ENCODE assay signal across 20 mouse cellular contexts in the genomic region with DNA sequence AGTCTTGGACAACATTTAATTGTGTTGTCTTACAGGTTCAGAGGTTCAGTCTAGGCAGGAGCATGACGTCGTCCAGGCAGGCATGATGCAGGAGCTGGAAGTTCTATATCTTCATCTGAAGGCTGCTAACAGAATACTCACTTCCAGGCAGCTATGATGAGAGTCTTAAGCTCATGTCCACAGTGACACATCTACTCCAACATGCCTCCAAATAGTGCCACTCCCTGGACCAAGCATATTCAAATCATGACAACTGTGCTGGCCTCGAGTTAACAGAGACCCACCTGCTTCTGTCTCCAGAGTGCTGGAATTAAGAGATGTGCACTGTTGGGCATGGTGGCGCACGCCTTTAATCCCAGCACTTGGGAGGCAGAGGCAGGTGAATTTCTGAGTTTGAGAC. TPM values are rescaled to one million over a fixed set of nuclear protein-coding genes. Genes with fewer than 3 reads are reported as not detected.
DNase-seq lines count a peak whose midpoint lies in the region; TF ChIP-seq lines count a peak whose summit lies in the region.
"Had no signal": no experiment of that assay in that cellular context is flagged by ENCODE, and none has a peak within 500 bp of the region (broad histone marks: within the 10 kb centered on the region; RNA-seq: fewer than 3 reads in every experiment).

No protein-coding gene starts in this region.

- TF ChIP-seq CTCF in layer of hippocampus, adult 2 months (conservative IDR thresholded peaks at IDR 0.05), result no peak

- no peaks in the 10 kb centered on the region for H3K36me3 ChIP-seq in ES-E14 (ENCODE audit: control insufficient read depth, insufficient read depth, low read length, poor library complexity, severe bottlenecking)
- H3K36me3 ChIP-seq: embryonic facial prominence, embryonic 13.5 days; embryonic facial prominence, embryonic 15.5 days; forebrain, embryonic 10.5 days; forebrain, embryonic 12.5 days had no signal

- no peaks in the 10 kb centered on the region for H3K9me3 ChIP-seq in ES-E14 (ENCODE audit: control insufficient read depth, insufficient read depth, low read depth, low read length)
- H3K9me3 ChIP-seq: embryonic facial prominence, embryonic 15.5 days had no signal

- H3K4me1 ChIP-seq in ES-E14 (ENCODE audit: control insufficient read depth in 2 of 2, insufficient read depth in 2 of 2, low read length in 2 of 2, poor library complexity in 1 of 2), result peaks cover 2 to 4% of the 10 kb centered on the region in 2 experiments; a peak in 2 of 4 replicates
- H3K4me1 ChIP-seq: embryonic facial prominence, embryonic 13.5 days; embryonic facial prominence, embryonic 15.5 days; forebrain, embryonic 10.5 days; forebrain, embryonic 12.5 days had no signal

- peak; percentile 31 for DNase-seq in ES-CJ7 (ENCODE audit: low read depth, low spot score)
- DNase-seq in ES-E14 (ENCODE audit: low read depth, low spot score), result no peak
- peak; percentile 76 for DNase-seq in ZHBTc4 (ENCODE audit: low read depth, low spot score)
- DNase-seq in layer of hippocampus, postnatal 14 days (ENCODE audit: low spot score in 2 of 2), result no peak
- no peak for DNase-seq in layer of hippocampus, adult 2 months (ENCODE audit: low spot score in 2 of 2)
- DNase-seq: adrenal gland, adult 2 months; adrenal gland, postnatal 10 days; adrenal gland, postnatal 25 days; cerebellum, adult 11 months; cerebellum, adult 18-20 months; cerebellum, adult 8-10 months; cerebellum, adult 9-11 months; cerebellum, postnatal 14 days; cerebellum, postnatal 36 days; embryo, embryonic 11 days had no signal

- H3K9ac ChIP-seq in ES-E14 (ENCODE audit: insufficient read depth, low read depth, low read length, poor library complexity, severe bottlenecking), result no peak overlapping the region
- H3K9ac ChIP-seq: embryonic facial prominence, embryonic 13.5 days; embryonic facial prominence, embryonic 15.5 days; forebrain, embryonic 12.5 days had no signal

- in situ Hi-C loops in ES-E14 (cut with MboI; ENCODE audit: low sequenced_read_pairs in 2 of 2, unreplicated experiment in 2 of 2), result loop anchor here in 1 of 2 experiments (25.0 kb wide), 1 partner anchor 403 kb away; no protein-coding TSS in a partner anchor

- H3K27ac ChIP-seq in ES-E14 (ENCODE audit: insufficient read depth, low read depth, low read length, poor library complexity, severe bottlenecking), result peak overlapping the region; percentile 67
- H3K27ac ChIP-seq in layer of hippocampus, adult 2 months, result no peak overlapping the region
- H3K27ac ChIP-seq: embryonic facial prominence, embryonic 13.5 days; embryonic facial prominence, embryonic 15.5 days; forebrain, embryonic 10.5 days; forebrain, embryonic 12.5 days had no signal

- no peak overlapping the region for H3K4me3 ChIP-seq in ES-E14 (ENCODE audit: insufficient read depth in 1 of 2, low read depth in 1 of 2, low read length in 2 of 2, poor library complexity in 1 of 2, severe bottlenecking in 1 of 2)
- H3K4me3 ChIP-seq in layer of hippocampus, adult 2 months, result no peak overlapping the region
- H3K4me3 ChIP-seq: embryonic facial prominence, embryonic 13.5 days; embryonic facial prominence, embryonic 15.5 days; erythroblast, embryonic 14.5 days; forebrain, embryonic 10.5 days; forebrain, embryonic 12.5 days had no signal

TF ChIP-seq in ES-E14, 5 proteins besides CTCF, POLR2A, EP300 and RAD21:
- TF ChIP-seq MAFK (IDR thresholded peaks at IDR 0.05; ENCODE audit: insufficient read depth, low read depth, low read length) (no peak), ZC3H11A (IDR thresholded peaks at IDR 0.05; ENCODE audit: borderline replicate concordance, low read depth, low read length) (no peak), HCFC1 (IDR thresholded peaks at IDR 0.05; ENCODE audit: borderline replicate concordance, insufficient read depth, low read length) (no peak), ZNF384 (IDR thresholded peaks at IDR 0.05; ENCODE audit: low read depth, low read length) (no peak), CHD2 (IDR thresholded peaks at IDR 0.05; ENCODE audit: low read depth, low read length) (no peak)

RNA-seq across cellular contexts. Expression of a gene that starts 11.2 kb away (rescaled TPM):
- total RNA-seq in ES-E14 (2012; rRNA removed), result 25.6 and 35.5 TPM in 2 replicates
- 10 to 100 TPM; 25.8 to 26.1 TPM for total RNA-seq in layer of hippocampus, postnatal 14 days (2021)
- total RNA-seq in layer of hippocampus, adult 2 months (2021), result 10 to 100 TPM; 30.1 to 33.6 TPM

RNA-seq across cellular contexts. Expression of a gene that starts 34.3 kb away (rescaled TPM):
- 7.2 and 7.4 TPM in 2 replicates for total RNA-seq in ES-E14 (2012; rRNA removed)
- total RNA-seq in layer of hippocampus, postnatal 14 days (2021), result 1 to 10 TPM; 7.8 to 9.4 TPM
- total RNA-seq in layer of hippocampus, adult 2 months (2021), result 1 to 10 TPM; 5.4 to 6.3 TPM

Comparison
In these comparisons a context has a peak if more than half of its experiments do, and no peak if none do; other contexts are left out.
1. DNase-seq: peak in ES-CJ7 (single experiment) and ZHBTc4 (single experiment); none in ES-E14 (single experiment), layer of hippocampus, postnatal 14 days (0 of 2) and layer of hippocampus, adult 2 months (0 of 2).